Mouse (Mus musculus) layer of hippocampus, adult 8-10 months (tissue): ENCODE results near the gene Kifap3. TPM values are rescaled to one million over a fixed set of nuclear protein-coding genes. Genes with fewer than 3 reads are reported as not detected.
A peak's percentile ranks its signal among the peaks of the same experiment; 100 is the strongest.

Source experiments
- DNase-seq, 2 experiments: peaks; one replicate each; pipeline ENCODE4 v3.0.0; 2022; ENCODE audit warnings: low spot score in 2 of 2
- total RNA-seq, 4 experiments: library from RNA; stranded (reverse); gene quantifications; 2 replicates each; pipeline ENCODE4 v1.2.4; 2022

The Kifap3 gene
- total RNA-seq, 4 experiments from 2014 or later: 157 to 196 (median 173) TPM

- no peak for DNase-seq
Measured at GRCm38 (mm10) chr1:163893774-163894527, 114.6 kb downstream of the Kifap3 start.

GRCm38 (mm10) chr1:163898291-163898764, 118.9 kb downstream of the Kifap3 start:
- DNase-seq: no peak

DNA sequence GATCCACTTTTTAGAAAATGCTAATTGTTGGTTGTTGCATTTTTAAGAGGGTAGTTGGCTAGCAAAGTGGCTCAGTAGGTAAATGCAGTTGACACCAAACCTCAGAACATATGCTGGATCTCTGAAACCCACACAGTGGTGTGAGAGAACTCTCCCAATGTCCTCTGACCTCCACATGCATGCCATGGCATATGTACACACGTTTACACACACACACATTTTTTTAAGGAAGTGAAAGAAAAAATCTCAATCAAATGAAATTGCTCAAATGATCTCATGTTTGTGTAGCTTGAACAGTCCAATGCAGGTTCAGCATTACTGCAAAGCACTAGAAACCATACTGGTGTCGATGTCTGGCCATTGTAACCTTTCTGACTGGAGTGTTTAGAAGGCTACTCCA, 120.2 kb downstream of the Kifap3 start:
- no peak for DNase-seq

- no peak for DNase-seq
Measured at GRCm38 (mm10) chr1:163900168-163900567, 120.8 kb downstream of the Kifap3 start.

GRCm38 (mm10) chr1:163903411-163903810, 124.0 kb downstream of the Kifap3 start:
- no peak for DNase-seq

DNA sequence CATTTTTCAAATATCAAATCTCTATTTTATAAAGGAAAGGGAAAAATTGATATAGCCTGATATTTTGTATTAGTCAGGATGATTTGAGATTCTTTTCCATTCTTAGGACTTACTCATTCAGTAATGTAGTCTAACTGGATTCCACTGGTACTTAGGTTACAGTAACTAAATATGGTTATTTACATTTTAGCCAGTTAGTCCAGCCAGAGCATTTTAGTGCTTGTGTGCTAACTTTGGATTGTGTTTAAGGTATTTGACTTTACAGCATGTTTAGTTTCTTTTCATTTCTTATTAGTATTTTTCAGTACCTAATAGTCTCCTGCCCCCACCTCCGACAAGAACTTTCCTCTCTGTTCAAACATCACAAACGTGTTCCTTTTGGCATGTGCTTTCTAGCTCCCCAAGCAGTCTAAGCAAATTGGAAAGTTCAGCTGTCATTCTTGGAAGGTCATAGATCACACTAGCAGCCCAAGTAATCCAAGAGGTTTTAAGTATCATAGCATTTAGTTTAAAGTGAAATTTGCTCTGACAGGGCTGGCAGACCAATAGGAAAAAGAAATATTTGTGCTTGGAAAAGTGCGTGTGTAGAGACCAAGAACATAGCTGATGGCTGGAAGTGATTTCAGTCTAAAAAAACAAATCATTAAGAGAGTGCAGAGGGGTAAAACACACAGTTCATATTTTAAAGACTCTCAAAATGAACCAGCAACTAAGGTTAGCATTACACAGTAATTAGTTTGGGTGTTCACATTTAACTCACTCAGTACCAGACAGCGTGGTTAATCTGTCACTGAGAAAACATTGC, 127.8 kb downstream of the Kifap3 start:
- no peak for DNase-seq

GRCm38 (mm10) chr1:163908389-163908788, 129.0 kb downstream of the Kifap3 start:
- no peak for DNase-seq

DNA sequence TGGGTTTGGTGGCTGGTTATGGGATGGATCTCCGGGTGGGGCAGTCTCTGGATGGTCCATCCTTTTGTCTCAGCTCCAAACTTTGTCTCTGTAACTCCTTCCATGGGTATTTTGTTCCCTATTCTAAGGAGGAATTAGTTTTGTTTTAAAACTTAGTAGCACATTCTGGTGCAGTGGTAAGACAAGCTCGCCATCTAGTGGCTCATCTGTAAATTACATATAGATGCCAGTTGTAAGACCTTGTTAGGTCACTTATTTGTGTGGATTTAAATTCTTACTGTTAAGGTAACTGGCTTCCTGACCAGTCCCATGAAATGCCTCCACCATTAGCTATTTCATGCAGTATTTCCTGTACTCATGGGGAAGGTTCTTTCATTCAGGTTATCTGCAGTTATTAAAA, 131.0 kb downstream of the Kifap3 start:
- DNase-seq: no peak

- no peak for DNase-seq
Measured at GRCm38 (mm10) chr1:163910785-163911184, 131.4 kb downstream of the Kifap3 start.

DNA sequence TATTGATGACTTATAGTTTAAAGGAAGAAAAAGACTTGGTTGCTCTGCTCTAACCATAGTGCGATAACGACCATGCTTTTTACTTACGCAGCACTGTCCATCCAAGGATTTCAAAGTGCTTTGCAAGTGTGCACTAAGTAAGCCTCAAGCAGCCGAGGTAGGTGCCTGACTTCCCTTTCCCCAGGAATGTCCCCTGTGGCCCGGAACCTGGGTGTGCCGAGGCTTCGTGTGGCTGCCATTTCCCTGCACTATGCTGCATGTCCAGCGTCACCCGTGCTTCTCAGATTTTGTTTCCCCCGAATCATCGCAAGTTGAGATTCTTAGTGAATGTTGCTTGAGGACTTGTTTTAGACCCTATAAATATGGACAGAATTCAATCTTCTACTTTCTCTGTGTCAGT, 132.6 kb downstream of the Kifap3 start:
- DNase-seq: no peak

DNA sequence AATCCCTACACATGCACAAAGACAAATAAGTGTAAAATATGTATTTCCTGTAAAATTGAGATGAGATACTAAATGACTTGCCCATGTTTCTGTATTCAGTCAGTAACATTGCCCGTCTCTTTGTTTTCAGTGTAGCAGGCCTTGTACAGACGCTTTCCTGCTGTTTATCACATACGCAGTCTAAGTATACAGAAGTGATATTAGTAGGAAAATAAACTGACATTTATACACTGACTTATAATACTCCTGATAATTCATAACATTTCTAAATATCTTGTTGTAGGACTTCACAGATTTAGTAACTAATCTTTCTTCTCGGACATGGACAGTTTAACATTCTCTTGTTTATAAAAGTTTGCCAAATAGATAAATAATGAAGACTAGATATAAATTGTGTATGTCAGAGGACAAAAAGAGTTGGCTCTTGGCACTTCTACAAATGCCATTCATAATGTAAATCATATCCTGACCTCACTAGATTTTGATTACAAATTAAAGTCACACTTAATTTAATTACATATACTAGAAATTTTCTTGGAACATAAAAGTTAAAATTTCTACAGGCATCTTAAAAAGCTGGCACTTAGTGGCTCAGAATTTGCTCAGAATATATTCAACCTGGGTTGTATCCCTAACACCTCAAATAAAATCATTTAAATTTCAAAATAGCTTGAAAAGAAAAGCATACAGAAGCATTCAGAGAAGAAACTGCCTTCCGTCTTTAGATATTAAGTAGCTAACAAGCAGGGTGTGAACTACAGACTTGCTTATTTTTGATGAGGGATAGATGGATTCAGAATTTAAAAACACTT, 138.2 kb downstream of the Kifap3 start:
- no peak for DNase-seq

GRCm38 (mm10) chr1:163924093-163924492, 144.7 kb downstream of the Kifap3 start:
- DNase-seq: no peak

GRCm38 (mm10) chr1:163928846-163929245, 149.5 kb downstream of the Kifap3 start, which contains the start of gene Scyl3:
Scyl3 (plus strand) TSS chr1:163929100.
- no peak for DNase-seq

GRCm38 (mm10) chr1:163929636-163930457, 150.5 kb downstream of the Kifap3 start:
- DNase-seq: peak; percentile 84 to 88

- no peak for DNase-seq
Measured at GRCm38 (mm10) chr1:163930458-163930794, 151.0 kb downstream of the Kifap3 start.

DNA sequence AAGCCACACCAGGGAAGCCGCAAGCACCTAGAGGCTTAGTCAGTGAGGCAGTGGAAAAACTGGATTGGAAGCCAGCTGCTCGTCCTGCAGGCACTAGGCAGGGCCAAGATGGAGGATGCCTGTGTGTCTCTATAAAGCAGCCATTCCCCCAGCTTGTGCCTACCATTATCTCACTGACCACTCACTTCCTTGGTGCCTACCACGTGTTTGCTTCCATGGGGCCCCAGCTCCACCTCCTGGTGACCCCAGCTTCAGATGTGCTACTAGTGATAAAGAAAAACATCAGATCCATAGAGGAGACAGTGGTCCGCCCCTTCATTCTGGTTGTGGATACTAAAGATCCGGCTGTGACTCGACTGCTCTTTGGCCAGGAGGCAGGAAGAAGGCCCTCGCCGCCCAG, 152.4 kb downstream of the Kifap3 start:
- DNase-seq: no peak

DNA sequence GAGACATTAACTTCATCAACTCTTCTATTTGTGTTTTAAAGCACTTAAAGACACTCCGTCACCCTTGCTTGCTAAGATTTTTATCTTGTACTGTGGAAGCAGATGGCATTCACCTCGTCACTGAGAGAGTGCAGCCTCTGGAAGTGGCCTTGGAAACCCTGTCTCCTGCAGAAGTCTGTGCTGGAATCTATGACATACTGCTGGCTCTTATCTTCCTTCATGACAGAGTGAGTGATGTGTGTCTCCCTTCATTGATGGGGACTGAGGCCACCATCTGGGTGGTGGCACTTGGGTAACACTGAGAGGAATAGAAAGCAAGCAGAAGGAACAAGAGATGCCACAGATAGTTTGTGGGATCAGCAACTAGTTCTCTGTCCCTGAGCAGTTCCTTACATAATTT, 155.2 kb downstream of the Kifap3 start:
- DNase-seq: no peak

DNA sequence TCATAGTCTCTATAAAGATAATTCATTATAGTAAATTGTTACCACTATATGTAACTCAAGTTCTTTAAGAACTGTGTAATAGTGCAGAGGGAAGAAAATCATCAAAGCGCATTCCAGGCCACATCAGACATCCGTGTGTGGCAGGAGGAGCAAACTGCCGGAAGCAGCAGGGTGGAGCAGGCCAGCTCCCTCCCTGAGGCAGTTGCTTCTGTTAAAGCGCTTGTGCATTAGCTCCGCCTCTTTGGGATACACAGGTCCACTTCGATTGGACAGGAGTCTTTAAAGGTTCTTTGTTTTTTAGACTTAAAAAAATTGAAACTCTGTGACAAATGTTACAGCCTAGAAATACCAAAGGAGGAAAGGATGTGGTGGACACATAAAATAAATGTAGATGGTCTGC, 162.7 kb downstream of the Kifap3 start:
- no peak for DNase-seq

DNA sequence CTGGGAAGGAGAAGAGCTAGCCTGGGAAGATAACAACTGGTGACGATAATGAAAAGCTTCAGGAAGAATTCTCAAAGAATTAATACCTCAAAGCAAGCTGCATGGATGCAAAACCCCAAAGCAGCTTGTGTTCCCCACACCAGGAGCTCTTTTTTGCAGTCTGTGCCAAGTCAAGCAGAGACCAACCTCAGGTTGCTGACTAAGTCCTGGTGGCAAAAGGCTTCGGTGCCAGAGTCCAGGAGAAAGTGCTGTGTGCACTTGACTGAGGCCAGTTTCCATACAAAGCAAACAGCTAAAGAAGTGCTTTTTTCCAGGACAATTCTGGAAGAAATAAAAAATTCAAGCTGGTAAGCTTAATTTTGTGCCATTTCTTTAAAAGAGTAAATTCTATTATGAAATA, 174.0 kb downstream of the Kifap3 start:
- DNase-seq: no peak

GRCm38 (mm10) chr1:163958036-163958435, 178.7 kb downstream of the Kifap3 start:
- no peak for DNase-seq
